9 mouse cellular contexts compared by ENCODE assay signal in genomic region chr16:21192509-21193354, GRCm38 (mm10). TPM values are rescaled to one million over a fixed set of nuclear protein-coding genes. Genes with fewer than 3 reads are reported as not detected.
A peak's percentile ranks its signal among the peaks of the same experiment; 100 is the strongest.
DNase-seq lines count a peak whose midpoint lies in the region; ATAC-seq lines count a peak whose summit lies in the region.
"Had no signal": no experiment of that assay in that cellular context is flagged by ENCODE, and none has a peak within 500 bp of the region (broad histone marks: within the 10 kb centered on the region; RNA-seq: fewer than 3 reads in every experiment).

No protein-coding gene starts in this region.

- no peaks in the 10 kb centered on the region for H3K36me3 ChIP-seq in midbrain, embryonic 15.5 days (replicated peaks)
- H3K36me3 ChIP-seq: G1E had no signal

- H3K27me3 ChIP-seq in midbrain, embryonic 15.5 days (replicated peaks), result no peaks in the 10 kb centered on the region

- H3K4me2 ChIP-seq in midbrain, embryonic 15.5 days, result no peak overlapping the region

- peak; percentile 82 for ATAC-seq in midbrain, embryonic 15.5 days (replicated peaks)

- 39% methylated on average over 7 of the region's 7 CpGs for WGBS in midbrain, embryonic 15.5 days

- peak; percentile 39 for DNase-seq in adrenal gland, postnatal 14 days
- DNase-seq in adrenal gland, postnatal 4 days (ENCODE audit: low spot score in 2 of 2), result no peak
- DNase-seq in 3134 (ENCODE audit: extremely low read depth, insufficient read length, low spot score), result peak; percentile 43
- peak; percentile 66 for DNase-seq in brain, embryonic 18.5 days (ENCODE audit: low read depth, low spot score)
- peak; percentile 53 to 92 for DNase-seq in frontal cortex, adult 2 months (ENCODE audit: extremely low spot score in 1 of 2, low spot score in 1 of 2)
- DNase-seq in kidney, postnatal 36 days, result peak; percentile 42 to 71
- no peak for DNase-seq in urinary bladder, adult 18-20 months (ENCODE audit: low spot score in 2 of 2)

- no peak overlapping the region for H3K4me3 ChIP-seq in midbrain, embryonic 15.5 days

- H3K9ac ChIP-seq in midbrain, embryonic 15.5 days, result no peak overlapping the region

- H3K27ac ChIP-seq in midbrain, embryonic 15.5 days, result 0 out of 2 replicates have a peak overlapping the region, but pooled peaks have one; percentile 12

- H3K9me3 ChIP-seq in midbrain, embryonic 15.5 days, result no peaks in the 10 kb centered on the region
- H3K9me3 ChIP-seq: G1E had no signal

- H3K4me1 ChIP-seq in midbrain, embryonic 15.5 days, result peaks cover 3% of the 10 kb centered on the region; the same call in 1 of the 2 replicates

RNA-seq across cellular contexts. Expression of gene Ephb3, which starts 11.8 kb away (rescaled TPM):
- total RNA-seq in adrenal gland, postnatal 14 days (2021), result 2.0 and 2.8 TPM in 2 replicates
- 10 to 100 TPM in 1 of 2 experiments, 1 to 10 TPM in 1; 7.0 to 12.9 TPM for total RNA-seq in adrenal gland, postnatal 4 days (2021)
- 14.5 and 15.4 TPM in 2 replicates for polyA plus RNA-seq in frontal cortex, adult 2 months (2012; rRNA removed)
- 12.2 and 14.0 TPM in 2 replicates for polyA plus RNA-seq in midbrain, embryonic 15.5 days (2015; fragmentation: Nextera tagmentation; extraction: Ambion mirVana)
- polyA plus RNA-seq: G1E had no signal

RNA-seq across cellular contexts. Expression of gene Teddm3, which starts 38.9 kb away (rescaled TPM):
- total RNA-seq in adrenal gland, postnatal 14 days (2021), result not detected in 2 replicates
- total RNA-seq in adrenal gland, postnatal 4 days (2021), result not detected
- polyA plus RNA-seq in frontal cortex, adult 2 months (2012; rRNA removed), result 0.14 and 0.40 TPM in 2 replicates
- not detected in 2 replicates for polyA plus RNA-seq in midbrain, embryonic 15.5 days (2015; fragmentation: Nextera tagmentation; extraction: Ambion mirVana)
- polyA plus RNA-seq: G1E had no signal

Comparison
In these comparisons a context has a peak if more than half of its experiments do, and no peak if none do; other contexts are left out.
1. DNase-seq: peak in adrenal gland, postnatal 14 days (single experiment), 3134 (single experiment), brain, embryonic 18.5 days (single experiment), frontal cortex, adult 2 months (2 of 2) and kidney, postnatal 36 days (2 of 2); none in adrenal gland, postnatal 4 days (0 of 2) and urinary bladder, adult 18-20 months (0 of 2).